Mouse (Mus musculus): Measurements from ENCODE around the gene C4bp.
"Not testable (repeated sequence)": the region's sequence is repeated elsewhere in the genome, so short reads cannot be mapped to it uniquely, and the experiment has no call there.

C4bp gene

DNA sequence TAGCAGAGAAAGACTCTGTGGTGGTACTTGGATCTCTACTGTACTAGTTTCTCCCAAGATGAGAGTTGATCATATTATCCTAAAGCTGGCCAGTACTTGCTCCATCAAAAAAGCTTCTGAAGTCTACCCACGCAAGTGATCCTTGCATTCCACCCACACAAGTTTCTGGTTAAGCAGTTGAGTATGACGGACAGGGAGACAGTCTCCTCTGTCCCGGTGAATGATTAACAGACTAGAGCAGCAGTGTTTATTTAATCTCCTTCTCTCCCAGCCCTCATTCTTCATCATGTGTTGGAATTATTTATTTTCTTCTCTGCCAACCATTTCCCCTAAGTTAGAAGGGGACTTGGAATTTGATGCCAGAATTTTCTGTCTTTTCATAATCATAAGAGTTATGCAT, at the start of gene C4bp:
Gene C4bp (minus strand): TSS at position 179 of the 400 bp plus-strand sequence.
- no peak for DNase-seq (ENCODE audit: low spot score in 2 of 2)

DNA sequence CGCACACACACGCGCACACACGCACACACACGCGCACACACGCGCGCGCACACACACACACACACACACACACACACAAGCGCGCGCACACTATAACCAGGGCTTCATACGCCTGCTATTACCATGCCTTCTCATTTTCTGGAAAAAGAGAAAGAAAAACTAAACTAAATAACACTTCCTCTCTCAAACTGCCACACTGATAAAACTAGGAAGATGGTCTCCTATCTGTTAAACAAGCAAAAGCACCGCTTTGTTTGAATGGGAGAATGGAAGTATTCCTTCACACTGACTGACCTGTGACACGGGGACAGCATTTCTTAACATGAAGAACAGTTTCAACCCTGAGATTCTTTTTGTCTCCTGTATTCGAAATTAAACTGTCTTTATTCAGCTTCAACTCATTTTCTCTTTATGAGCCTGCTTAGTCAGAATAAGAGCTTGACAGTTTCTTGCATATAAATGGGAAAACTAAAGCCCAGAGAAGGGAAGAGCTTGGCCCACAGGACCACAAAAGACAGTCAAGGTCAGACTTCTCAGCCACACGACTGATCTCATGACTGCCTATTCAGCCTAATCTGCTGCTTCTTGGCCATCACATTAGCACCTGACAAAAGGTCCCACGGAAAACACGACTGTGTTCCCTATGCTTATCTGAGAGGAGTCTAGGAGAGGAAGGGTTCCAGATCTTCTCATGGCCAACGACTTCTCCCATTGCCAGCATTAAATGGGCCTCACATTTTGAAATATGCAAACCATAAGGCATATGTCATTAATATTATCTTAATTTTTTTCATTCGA, 49.0 kb upstream of the C4bp start:
- no peak for DNase-seq (ENCODE audit: low spot score in 2 of 2)

DNA sequence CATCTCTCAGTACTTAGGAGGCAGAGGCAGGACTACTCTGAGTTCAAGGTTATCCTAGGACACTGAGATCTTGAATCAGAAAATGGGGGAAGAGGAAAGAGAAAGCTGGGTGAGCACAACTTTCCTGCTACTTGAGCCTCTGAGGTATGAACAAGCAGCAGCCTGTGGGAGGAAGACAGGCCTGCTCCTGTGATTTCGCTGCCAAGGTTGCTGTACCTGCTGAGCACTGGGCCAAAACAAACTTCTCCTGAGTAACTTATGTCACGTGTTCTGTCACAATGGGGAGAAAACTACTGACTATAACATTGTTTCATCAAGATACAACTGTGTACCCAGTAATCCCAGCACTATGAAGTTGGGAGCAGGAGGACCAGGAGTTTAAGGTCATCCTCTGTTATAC, 42.2 kb upstream of the C4bp start:
- no peak for DNase-seq (ENCODE audit: low spot score in 2 of 2)

DNA sequence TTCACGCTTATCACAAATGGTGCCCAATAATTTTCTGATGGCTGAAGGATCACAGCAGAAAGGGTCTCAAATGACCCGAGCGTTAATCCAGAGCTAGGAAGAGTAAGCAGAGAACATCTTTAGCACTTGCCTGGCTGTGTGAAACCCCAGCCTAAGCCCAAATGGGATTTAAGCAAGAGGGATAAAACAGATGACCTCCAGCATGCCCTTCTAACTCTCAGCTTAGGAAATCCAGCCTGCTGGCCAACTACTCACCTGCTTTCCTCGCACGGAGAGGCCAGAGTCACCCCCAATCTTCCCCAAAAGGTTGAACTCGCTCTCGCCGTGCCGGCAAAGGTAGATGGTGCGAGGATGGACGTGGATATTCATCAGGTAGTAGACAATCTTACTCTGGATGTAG, 40.5 kb upstream of the C4bp start:
- DNase-seq (ENCODE audit: low spot score in 2 of 2) = no peak

DNA sequence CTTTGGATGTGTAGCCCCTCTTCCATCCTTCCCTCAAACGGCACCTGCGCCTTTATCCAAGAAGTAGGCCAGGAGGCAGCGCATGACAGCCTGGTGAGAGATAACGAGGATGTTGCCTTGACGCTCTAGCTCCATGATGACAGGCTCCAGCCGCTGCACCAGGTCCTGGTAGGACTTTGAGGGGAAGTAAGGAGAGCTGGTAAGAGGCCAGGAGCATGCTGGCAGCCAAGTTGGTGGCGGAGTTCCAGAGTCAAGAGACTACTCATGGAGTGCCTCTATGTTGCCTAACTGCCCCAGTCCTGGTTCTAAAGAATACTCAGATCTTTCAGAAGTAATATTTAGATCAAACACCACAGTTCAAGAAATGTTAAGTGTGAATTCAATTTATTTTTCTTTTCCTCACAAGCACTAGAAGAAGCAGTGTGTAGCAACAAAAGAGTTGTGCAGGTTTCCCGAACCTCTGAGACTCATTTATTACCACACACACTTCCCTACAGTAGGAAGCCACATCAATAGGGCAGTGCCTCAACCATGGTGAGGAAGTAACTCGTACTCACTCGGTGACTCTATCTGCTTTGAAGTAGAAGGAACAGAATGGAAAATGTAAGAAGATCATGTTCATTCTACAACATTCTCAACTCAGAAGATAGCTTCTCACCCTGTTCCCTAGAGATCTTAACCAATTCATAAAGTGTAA, 38.7 kb upstream of the C4bp start:
- peak in 1 of 2 experiments; percentile 15 for DNase-seq (ENCODE audit: low spot score in 2 of 2)

DNA sequence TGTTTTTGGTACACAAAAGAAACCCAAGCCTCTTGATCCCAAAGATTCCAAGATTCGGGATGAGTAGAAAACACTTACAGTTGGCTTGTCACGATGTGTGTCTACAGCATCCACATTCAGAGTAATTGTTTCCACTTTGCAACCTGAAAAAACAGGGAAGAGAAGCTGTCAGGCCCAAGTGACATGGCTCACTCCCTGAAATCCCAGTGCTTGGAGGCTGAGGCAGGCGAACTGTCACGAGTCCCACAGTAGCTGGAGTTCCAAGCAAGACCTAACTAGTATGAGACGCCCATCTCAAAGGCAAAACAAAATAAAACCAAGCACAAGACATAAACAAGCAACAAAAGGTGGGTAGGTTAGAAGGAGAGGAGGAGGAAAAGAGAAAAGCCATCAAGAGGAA, 37.2 kb upstream of the C4bp start:
- DNase-seq (ENCODE audit: low spot score in 2 of 2) = peak in 1 of 2 experiments; percentile 13

DNA sequence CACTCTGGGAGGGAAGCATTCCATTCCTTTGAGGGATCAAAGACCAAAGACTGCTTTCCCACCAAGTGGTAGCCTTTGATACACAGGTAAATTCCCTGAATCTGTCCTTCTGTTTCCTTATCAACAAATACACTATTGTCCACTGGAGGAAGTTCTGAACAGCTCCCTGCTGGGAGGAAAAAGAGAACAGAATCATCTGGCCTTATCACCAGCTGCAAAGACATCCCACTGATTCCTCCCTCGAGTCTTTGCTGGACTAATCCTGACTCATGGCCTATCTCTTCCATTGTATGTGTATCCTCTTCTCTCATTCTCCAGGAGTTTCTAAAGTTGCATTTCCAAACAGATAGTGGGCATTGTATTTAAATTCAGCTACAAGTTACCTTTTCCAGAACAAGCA, 22.5 kb upstream of the C4bp start:
- DNase-seq (ENCODE audit: low spot score in 2 of 2) = no peak

DNA sequence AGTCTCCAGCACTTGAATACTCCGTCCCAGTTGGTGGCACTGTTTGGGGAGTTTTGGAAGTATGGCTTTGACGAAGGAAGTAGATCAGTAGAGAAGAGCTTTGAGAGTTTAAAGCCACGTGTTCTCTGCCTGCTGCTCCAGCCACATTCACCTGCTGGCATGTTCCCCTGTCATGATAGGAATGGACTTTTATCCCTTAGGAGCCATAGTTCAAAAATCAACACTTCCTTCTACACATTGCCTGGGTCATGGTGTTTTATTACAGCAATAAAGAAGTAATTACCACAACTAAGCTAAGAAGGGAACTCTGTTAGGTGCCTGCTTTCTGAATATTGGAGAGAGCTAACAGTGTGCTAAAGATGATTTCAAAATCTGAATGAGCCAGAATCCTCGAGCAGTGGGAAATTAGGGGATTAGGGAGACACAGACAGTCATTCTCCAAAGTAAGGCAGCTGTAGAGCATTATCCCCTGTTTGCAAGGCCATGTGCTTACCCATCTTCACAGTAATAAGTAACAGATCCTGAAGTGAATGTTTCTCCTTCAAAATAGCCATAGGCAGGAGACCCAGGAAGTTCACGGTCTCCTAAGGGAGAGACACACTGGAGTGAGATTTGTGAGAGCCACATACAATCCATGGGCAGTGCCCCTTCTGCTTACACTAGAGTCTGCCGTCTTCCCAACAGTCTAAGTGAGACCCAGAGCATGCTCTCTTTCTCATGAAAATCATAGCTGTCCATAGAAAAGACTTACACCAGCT, 20.4 kb upstream of the C4bp start:
- DNase-seq (ENCODE audit: low spot score in 2 of 2) = no peak

DNA sequence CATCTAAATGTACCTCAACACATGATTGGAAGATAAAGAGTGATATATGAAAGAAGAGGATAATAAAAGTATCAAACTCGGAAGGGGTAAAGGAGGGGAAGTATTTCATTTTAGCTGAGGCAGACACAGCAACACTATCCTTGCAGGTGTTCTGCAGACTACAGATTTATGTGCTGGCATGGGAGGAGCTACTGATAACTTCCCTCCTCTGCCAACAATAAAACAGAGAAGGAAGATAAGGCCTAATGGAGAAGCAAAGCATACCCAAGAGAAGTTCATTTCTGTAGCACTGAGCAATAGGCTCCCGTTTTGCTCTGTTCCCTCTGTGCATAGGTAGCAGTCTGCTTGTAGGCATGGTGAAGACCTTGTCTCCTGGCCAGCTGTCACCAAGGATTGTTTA, 19.6 kb upstream of the C4bp start:
- DNase-seq (ENCODE audit: low spot score in 2 of 2) = no peak

DNA sequence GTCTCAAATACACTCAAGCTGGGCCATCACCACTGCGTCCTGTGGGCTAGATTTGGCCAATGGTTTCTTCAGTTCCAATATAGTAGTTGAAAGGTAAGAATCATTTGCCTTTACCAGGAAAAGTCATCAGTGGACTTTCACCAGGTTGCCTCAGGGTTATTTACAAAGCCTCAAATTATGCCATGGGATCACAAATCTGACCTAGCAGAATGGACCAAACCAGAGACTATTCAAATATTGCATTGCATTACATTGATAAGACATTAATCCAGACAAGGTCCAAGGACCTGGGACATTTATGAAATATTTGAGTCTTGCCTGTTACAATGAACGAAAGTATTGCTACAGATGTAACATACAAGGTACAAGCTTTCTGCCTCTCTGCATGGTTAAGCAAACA, 17.1 kb upstream of the C4bp start:
- no peak for DNase-seq (ENCODE audit: low spot score in 2 of 2)

DNA sequence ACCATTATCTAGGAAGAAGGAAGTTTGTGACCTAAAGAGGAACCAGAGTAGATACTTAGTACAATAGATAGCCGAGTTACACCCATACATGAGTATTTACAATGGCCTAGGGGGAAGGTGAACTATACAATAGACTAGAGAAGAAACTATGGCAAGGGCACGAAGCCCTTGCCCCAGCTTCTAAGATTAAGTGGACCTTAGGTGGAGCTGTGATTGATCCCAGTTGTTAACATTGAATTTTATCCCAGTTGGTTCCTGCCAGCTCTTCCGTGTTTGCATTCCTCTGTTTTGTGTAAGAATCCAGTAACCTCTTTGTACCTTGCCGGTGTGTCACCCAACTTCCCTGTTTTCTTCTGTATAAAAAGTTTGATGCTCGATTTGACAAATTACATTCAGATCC, 2.1 kb upstream of the C4bp start:
- not testable (repeated sequence) for DNase-seq (ENCODE audit: low spot score in 2 of 2)

DNA sequence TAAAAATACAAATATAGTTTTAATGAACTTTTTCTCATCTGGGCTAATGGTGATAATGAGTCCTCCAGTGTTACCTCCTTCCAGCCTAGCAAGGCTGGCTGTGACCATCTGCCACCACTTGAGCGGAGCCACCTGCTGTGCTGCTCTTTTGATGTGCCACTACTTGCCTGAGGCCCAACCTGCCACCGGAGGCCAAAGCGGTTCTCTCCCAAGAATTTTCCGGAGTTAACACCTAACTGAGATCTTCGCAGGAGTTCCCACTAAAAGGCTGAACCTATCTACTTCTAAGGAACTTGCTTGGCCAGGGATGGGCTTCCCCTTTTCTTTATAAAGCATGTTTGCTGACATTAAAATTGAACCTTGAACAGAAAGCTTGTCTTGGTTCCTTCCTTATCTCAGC, 1.8 kb downstream of the C4bp start:
- not testable (repeated sequence) for DNase-seq (ENCODE audit: low spot score in 2 of 2)

DNA sequence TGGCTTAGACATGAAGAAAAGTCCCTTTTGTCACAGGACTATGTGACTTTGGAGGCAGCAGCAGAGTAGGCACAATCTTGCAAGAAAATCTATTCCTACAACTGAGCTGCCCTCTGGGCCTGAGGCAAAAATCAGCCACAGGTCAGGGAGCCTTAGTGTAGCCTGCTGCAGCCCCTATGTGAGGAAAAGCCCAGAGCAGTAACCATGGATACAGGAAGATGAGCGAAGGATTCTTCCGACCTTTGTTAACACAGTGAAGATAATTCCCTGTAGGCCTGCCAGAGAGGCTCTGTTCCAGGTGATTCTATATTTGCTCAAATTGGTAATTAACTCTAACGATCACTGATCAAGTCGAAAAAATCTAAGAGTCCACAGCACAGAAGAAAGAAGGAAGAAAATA, 17.3 kb downstream of the C4bp start:
- no peak for DNase-seq (ENCODE audit: low spot score in 2 of 2)

DNA sequence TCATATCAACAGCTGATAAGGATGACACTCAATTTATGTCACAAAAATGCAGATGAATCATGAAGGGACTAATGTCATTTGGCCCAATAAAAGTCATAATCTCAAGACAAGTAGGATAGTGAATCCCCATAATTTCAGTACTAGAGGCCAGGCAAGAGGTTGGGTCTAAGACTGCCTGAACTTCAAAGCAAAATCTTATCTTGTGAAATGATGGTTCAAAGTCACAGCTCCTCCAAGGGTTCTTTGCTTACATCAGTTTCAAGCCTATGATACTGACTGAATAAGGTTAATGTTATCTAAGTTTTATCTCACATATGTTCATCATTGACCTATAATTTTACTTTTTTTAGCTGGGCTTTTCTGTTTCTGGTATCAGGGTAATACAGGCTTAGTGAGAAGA, 20.5 kb downstream of the C4bp start:
- no peak for DNase-seq (ENCODE audit: low spot score in 2 of 2)

DNA sequence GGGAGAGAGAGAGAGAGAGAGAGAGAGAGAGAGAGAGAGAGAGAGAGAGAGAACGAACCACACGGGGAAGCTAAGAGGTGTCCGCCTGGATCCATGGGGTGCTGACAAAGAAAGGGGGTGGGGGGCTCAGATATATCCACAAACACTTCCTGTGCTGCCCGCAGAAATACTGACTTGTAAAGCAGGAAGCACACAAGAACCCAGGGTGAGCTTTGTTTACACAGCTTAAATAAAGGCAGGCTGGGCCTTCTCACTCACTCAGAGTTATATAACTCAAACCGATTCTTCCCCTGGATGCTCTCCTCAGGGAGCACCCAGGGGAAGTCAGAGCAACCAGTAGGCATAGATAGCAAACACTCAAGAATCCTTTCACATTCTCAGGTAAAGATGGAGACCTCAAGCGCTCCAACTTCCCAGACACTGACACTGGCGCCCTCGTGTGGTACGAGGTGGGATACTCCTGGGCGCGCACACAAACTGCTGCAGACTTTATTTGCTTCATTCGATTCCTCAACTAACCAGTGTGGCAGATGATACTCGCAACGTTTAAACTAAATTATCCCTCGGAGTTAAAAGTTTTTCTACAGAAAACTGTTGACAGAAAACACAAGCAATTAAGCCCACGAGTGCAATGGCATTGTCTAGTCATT, 27.5 kb downstream of the C4bp start:
- DNase-seq (ENCODE audit: low spot score in 2 of 2) = peak; percentile 50 to 78

DNA sequence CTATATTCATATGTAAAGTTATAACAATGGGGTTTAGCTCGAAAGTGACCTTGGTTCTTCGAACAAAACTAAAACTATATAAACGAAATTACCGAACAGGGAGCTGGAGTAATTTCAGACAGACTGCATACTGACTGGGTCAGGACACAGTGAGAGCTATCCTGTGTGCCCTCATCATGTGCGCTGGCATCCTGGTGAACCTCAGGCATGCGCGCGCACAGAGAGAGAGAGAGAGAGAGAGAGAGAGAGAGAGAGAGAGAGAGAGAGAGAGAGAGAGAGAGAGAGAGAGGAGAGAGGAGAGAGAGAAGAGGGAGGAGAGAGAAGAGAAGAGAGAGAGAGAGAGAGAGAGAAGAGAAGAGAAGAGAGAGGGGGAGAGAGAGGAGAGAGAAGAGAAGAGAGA, 28.1 kb downstream of the C4bp start:
- DNase-seq (ENCODE audit: low spot score in 2 of 2) = no peak

DNA sequence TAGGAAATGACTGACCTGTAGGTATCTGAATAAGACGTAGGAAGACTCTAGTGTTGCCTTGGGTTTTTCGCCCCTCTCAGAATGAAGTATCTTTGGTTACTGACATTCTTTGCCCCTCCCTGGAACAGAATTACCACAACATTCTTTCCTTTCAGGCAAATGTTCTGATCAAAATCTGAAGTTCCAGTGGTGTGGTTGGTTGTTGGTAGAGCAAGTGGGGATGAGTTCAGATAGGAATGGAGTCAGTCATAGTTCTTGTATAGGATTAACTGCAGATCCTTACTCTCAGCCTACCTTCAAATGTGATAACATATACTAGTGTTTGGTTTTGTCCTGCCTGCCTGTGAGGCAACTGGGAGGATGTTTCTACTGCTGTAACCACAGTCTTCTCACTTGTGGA, 31.9 kb downstream of the C4bp start, which contains the start of gene Zp3r:
Gene Zp3r (minus strand): TSS at position 101 of the 400 bp plus-strand sequence.
- DNase-seq (ENCODE audit: low spot score in 2 of 2) = no peak

DNA sequence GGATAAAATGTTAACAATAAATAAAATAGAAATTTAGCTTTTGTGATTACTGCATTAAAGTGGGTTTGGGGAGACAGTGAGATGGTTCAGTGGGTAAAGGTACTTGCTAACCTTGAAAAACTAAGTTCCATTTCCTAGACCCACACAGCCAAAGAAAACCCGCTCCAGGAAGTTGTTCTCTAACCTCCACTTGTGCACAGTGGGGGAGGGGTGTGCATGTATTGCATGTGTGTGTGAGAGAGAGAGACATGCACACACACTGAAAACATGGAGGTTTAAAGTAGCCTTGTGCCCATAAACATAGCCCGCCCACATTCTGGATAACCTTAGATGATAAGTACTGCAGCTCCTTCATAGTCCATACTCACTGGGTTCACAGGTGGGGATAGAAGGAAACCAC, 65.1 kb downstream of the C4bp start:
- DNase-seq (ENCODE audit: low spot score in 2 of 2) = no peak

DNA sequence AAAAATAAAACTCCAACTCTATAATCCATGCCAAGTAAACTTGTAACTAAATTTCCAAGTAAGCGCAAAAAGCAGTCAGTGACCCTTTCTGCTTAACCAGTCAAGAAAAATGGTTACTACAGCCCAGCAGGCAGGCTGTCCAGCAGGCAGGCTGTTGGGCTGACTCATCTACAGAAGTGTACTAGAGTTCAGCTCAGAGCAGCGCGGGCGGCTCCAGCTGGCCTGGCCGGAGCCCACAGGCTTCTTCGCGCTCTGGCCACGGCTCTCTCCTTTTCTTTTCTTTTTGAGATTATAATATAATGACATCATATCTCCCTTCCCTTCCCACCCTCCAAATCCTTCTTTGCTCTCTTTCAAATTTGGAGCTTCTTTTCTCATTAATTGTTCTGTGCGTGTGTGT, 72.8 kb downstream of the C4bp start:
- peak; percentile 28 to 60 for DNase-seq (ENCODE audit: low spot score in 2 of 2)
